Mouse (Mus musculus) monocyte, adult 59 days (primary cell): ENCODE measurements around the gene Kif14. TPM values are rescaled to one million over a fixed set of nuclear protein-coding genes. Genes with fewer than 3 reads are reported as not detected.

Experiments used
- total RNA-seq, 2 experiments: library from RNA; stranded (reverse); gene quantifications; one replicate each; pipeline ENCODE4 v1.2.4; 2023

Kif14 gene
- total RNA-seq: under 1 TPM; 0.33 to 0.37 TPM

DNA sequence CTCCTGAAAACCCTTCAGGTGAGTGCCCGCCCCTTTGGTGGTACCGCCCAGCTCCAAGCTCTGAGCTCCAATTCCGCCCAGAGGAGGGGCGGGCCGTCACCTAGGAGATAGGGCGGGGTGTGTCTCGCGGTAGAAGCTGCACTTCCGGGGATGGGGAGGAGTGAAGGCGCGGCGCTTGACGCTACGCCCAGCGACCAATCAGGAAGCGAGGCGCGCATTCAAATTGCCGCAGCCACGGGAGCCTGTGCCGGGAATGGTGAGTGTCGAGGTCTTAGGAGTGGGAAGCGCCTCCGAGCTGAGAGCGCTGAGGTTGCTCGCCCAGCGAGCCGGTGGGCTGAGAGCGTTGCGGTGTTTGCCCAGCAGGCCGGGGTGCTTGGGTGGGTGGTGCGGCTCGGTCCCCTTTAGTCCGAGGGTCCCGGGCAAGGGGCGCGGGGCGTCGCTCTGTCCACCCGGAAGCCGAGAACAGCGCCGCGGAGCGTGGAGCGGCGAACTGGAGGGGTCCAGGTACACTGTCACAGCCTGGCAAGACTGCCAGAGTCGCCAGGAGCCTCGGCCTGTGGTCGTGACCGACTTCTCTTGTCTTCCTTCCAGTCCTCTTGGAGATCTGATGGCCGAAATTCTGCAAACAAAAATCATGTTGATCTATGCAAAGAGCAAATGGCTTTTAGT lies at the start of gene Kif14:
Gene Kif14 (plus strand): TSS at position 201 of the 669 bp plus-strand sequence.

Other genes with a start within 250 kb of the Kif14 start
- not detected for gene Inava, start 232.1 kb upstream of the Kif14 start, total RNA-seq
- gene Gpr25, start 205.5 kb upstream of the Kif14 start, total RNA-seq: not detected
- 10 to 100 TPM; 29.7 to 31.1 TPM for gene Camsap2, start 120.2 kb upstream of the Kif14 start, total RNA-seq
- 10 to 100 TPM; 12.5 to 13.4 TPM for gene Ddx59, start 51.1 kb upstream of the Kif14 start, total RNA-seq
- gene Zfp281, start 158.6 kb downstream of the Kif14 start, total RNA-seq: 10 to 100 TPM; 21.5 to 22.1 TPM